Mouse (Mus musculus) kidney, adult 11 months (tissue): Measurements from ENCODE around the gene Ppm1n.
"Not testable (repeated sequence)": the region's sequence is repeated elsewhere in the genome, so short reads cannot be mapped to it uniquely, and the experiment has no call there.

Experiments used
- DNase-seq: peaks from one replicate; pipeline ENCODE4 v3.0.0; 2022

The Ppm1n gene

GRCm38 (mm10) chr7:19281680-19282304 is 1.9 kb upstream of the Ppm1n start:
- not testable (repeated sequence) for DNase-seq

GRCm38 (mm10) chr7:19279052-19279451 is 812 bp downstream of the Ppm1n start:
- DNase-seq = no peak

GRCm38 (mm10) chr7:19276253-19276652 is 3.6 kb downstream of the Ppm1n start:
- no peak for DNase-seq

GRCm38 (mm10) chr7:19272173-19272764 is 7.6 kb downstream of the Ppm1n start:
- DNase-seq = peak; percentile 78

GRCm38 (mm10) chr7:19271238-19272172 is 8.4 kb downstream of the Ppm1n start, which contains the start of gene Vasp:
Gene Vasp (minus strand): TSS chr7:19271817.
- DNase-seq = peak; percentile 85

- no peak for DNase-seq
Observed at GRCm38 (mm10) chr7:19270509-19271237, 9.2 kb downstream of the Ppm1n start.

GRCm38 (mm10) chr7:19269721-19270441 is 10.0 kb downstream of the Ppm1n start:
- peak; percentile 60 for DNase-seq

- DNase-seq = peak; percentile 49
Observed at GRCm38 (mm10) chr7:19268993-19269681, 10.7 kb downstream of the Ppm1n start.

GRCm38 (mm10) chr7:19267051-19267450 is 12.8 kb downstream of the Ppm1n start:
- no peak for DNase-seq

GRCm38 (mm10) chr7:19265928-19266822 is 13.7 kb downstream of the Ppm1n start:
- DNase-seq = peak; percentile 40

GRCm38 (mm10) chr7:19265147-19265546 is 14.7 kb downstream of the Ppm1n start:
- DNase-seq = no peak

GRCm38 (mm10) chr7:19258336-19258735 is 21.5 kb downstream of the Ppm1n start:
- DNase-seq = no peak

- DNase-seq = peak; percentile 81
Observed at GRCm38 (mm10) chr7:19257390-19258022, 22.4 kb downstream of the Ppm1n start.

- DNase-seq = no peak
Observed at GRCm38 (mm10) chr7:19256567-19256966, 23.3 kb downstream of the Ppm1n start.

- DNase-seq = no peak
Observed at GRCm38 (mm10) chr7:19255395-19255794, 24.5 kb downstream of the Ppm1n start.

- DNase-seq = no peak
Observed at GRCm38 (mm10) chr7:19253437-19253836, 26.4 kb downstream of the Ppm1n start.

- no peak for DNase-seq
Observed at GRCm38 (mm10) chr7:19252078-19252477, 27.8 kb downstream of the Ppm1n start.

- DNase-seq = no peak
Observed at GRCm38 (mm10) chr7:19247511-19247910, 32.4 kb downstream of the Ppm1n start.

GRCm38 (mm10) chr7:19246855-19247254 is 33.0 kb downstream of the Ppm1n start:
- DNase-seq = no peak

- no peak for DNase-seq
Observed at GRCm38 (mm10) chr7:19245083-19245482, 34.8 kb downstream of the Ppm1n start.
